Mouse (Mus musculus): Measurements from ENCODE around the gene Fam228b.
"Not testable (repeated sequence)": the region's sequence is repeated elsewhere in the genome, so short reads cannot be mapped to it uniquely, and the experiment has no call there.

The Fam228b gene

DNA sequence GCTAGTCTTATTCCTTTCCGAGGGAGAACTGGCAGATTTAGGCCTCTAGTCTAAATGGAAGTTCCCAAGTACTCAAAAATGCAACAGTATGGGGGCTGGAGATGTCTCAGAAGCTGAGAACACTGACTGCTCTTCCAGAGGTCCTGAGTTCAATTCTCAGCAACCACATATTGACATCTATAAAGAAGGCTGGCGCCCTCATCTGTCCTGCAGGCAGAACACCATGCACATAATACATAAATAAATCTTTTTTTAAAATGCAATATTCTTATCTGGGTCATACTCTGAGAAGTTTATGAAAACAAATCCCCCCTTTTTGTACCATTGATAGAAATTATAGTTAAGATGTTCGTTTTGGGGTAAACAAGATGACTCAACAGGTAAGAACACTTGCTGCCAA, 26.9 kb downstream of the Fam228b start:
- no peak for ATAC-seq (ENCODE audit: low TSS enrichment)

DNA sequence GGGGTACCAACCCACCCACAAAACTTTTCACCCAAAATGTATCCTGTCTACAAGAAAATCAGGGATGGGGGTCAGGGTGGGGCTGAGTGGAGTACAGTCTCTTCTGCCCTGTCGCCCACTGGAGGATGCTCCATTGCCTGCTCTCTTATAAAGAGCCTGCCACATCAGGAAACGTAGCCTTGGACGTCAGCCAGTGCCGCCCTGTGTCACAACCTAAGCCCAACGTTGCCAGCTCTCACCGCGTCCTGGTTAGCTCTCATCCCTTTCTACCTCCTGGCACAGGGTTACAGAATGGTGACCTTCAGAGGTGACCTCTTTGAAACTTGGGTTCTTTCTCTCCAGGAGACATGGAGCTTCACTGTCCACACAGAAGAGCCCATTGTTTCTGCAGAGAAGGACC, 28.2 kb downstream of the Fam228b start:
- no peak for ATAC-seq (ENCODE audit: low TSS enrichment)

DNA sequence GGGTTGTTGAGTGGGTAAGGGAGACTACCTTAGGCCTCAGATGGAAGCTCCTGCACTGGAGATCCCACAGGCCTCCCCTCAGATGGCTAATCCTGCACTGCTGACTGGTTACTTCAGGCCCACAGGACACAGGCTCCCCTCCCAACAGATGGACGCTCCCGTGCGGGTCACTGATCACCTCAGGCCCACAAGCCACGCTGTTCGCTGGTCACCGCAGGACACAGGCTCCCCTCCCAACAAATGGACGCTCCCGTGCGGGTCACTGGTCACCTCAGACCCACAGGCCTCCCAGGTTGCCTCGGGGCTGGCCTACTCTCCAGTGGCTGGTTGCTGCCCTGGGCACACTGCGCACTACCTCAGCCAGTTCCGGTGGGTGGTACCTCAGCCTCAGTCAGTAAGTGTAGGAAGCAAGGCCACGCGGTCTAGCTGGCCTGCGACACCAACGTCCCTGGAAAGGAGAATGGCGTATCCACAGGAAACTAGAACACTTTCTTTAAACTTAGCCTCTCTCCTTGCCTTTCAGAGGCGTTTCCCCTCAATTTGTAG, 31.0 kb downstream of the Fam228b start, which contains the start of gene Fam228a:
Fam228a (minus strand) TSS at position 400 of the 546 bp plus-strand sequence.
- no peak for ATAC-seq (ENCODE audit: low TSS enrichment)

DNA sequence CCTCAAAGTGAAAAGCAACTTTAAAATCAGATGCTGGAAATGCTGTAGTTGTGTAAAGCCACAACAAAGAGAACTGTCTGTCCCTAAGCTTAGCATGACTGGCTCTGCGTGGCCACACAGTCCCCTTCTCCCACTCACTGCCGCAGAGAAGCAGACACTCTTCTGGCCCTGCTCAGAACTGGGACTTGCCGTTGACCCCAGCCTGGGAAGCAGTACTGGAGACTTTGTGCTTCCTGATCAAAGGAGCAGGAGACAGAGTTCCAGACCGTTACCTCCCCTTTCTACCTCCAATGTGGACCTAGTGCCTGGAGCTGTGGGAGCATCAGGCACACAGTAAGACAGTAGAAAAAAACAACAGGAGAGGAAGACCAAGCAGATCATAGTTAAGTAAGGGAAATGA, 36.7 kb downstream of the Fam228b start:
- no peak for ATAC-seq (ENCODE audit: low TSS enrichment)

DNA sequence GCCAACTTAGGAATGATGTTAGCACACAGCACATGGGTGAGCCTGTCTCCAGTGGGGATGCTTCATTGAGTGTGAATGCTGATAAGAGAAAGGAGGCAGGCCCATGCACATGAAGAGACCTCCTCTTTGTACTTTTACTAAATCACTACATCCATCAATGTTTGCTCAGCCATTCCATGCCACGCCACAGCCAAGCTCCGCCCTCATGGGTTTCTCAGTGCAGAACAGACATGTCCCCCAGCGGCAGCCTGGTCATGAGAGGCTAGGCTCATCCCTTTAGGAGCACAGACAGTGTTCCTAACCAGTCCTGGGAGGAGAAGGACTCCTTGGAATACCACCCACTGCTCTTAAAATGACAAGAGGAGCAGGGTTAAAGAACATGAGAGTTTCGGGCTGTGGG, 37.4 kb downstream of the Fam228b start:
- no peak for ATAC-seq (ENCODE audit: low TSS enrichment)

DNA sequence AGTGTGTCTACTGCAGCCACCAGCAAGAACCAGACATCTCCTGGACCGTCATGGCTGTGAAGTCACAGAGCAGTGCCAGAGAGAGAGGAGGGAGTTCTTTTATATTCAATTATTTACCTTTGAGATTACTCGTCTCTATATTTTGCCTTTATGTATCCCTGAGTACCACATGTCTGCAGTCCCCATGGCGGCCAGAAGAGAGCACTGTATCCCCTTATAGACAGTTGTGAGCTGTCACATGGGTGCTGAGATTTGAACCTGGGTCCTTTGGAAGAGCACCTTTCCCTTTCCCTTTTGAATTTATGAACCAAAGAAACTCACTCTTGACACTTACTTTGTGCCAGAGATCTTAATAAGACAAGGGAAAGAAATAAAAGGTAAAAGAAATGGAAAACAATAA, 39.9 kb downstream of the Fam228b start:
- no peak for ATAC-seq (ENCODE audit: low TSS enrichment)

DNA sequence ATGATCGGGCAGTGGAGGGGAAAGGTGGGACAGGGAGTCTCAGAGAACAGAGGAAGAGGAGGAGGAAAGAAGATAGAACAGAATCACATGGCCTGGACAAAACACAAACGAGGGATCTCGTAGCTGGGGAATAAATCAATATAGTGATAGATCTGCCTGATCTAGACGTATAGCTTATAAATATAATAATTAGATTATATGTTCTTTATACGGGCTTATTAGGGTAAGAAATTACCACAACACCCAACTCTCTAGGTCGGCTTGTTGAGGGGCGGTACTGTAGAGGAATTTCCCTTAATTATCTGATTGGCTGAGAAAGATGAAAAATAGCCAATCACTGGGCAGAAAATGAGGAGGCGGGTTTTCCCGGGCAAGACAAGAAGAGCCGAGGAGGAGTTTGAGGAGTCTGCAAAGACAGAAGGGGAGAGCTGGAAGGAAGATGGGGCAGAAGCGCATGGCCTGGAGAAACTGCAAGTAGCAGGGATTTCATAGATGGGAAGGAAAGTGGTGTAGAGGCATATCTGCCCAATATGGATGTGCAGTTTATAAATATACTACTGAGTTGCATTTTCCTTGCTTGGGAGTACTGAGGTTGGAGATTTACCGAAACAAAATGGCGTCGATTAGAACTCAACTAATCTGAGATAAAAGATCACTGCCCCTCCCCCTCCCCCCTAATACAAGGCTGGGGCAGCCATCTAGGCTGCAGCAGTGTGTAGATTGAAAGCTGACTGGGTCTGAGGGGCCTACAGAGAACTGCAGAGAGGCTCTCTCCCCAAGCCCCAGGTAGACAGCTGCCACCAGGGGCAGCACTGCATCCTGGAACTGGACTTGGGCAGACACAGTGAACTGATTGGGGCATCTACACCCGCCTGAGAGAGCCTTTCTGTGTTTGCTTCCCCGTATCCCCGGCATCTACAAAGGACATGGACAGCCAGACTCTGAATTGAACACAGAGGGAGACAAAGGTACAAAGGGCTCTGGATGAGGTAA, 49.0 kb downstream of the Fam228b start:
- no peak for ATAC-seq (ENCODE audit: low TSS enrichment)

DNA sequence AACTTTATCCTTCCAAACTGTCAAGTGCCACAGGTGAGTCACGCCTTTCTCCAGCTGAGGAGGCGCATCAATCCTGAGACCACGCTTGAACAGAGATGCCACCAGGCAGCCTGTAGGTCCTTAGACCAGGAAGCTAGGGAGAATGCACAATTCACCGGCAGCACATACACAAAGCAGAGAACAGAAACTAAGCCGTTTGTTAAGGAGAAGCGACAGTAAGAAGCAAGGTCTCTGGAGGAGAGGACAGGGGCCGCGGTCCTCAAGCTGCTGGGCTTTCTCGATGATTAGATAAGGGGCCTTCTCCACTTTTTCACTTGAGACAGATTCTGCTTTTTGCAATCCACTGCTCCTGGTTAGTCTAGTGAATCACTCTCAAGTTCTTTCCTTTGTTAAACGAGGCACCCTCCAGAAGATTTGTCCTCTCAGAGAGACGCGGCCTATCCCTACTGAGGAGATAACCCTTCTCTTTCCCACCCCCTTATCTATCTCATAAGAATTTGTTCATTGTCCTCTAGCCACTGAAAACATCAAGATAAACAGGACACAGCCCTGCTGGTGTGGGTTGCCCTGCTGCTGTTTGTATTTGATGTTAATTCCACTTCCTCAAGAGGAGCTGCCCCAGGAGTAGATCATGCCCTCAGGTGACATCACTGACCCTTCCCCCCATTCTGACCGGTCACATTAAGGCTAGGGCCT, 49.9 kb downstream of the Fam228b start:
- ATAC-seq (ENCODE audit: low TSS enrichment) = no peak

DNA sequence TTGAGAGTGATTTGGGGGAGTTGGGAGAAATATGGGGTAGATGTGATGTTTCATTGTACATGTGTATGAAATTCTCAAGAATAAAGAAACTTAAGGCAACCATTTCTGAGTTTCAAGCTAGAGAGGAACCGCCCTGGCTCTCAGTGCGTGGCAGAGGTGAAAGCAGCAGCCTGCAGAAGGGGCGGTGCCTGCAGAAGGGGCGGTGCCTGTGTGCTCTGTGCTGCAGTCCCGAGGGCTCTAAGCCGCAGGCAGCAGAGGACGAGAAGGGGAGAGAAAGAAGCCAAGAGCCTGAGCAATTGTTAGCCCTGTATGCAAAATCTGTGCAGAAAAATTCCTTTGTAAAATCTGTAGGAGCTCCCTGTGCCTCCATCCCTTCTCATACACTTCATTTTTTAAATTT, 51.6 kb downstream of the Fam228b start:
- 0 out of 2 replicates have a peak, but pooled peaks have one; percentile 47 for ATAC-seq (ENCODE audit: low TSS enrichment)

DNA sequence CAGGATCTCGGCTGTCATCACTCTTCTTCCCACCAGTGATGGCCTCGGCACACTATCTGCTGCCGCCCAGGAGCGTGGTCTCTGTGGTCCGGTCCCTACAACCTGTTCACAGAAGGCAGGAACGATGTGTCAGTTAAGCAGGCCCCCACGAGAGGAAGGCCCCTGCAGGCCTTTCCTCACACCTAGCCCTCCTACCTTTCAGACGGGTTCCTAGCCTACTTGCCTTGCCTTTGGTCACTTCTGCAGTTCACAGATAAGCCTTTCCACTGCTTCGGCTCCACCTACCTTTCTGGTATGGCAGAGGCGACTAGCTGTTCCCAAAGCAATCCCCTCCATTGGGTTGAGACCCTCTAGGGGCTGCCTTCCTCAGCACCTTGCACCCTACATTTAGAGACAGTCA, 53.5 kb downstream of the Fam228b start:
- ATAC-seq (ENCODE audit: low TSS enrichment) = no peak

DNA sequence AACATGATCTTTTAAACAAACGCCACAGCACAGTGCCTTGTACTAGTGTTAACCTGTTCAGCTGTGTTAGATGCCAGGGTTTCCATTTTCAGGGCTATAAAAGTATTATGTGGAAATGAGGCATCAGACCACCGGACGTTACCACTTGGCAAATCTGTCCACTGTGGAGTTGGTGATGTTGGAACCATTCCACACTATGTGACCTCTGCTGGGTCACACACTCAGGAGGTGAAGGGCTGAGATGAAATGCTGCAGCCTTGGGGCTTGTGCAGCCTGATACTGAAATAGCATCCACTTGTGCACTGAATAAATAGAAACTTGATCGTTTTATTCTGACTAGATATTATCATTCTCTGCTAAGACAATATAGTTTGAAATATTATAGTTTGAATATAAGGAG, 55.7 kb downstream of the Fam228b start:
- no peak for ATAC-seq (ENCODE audit: low TSS enrichment)

DNA sequence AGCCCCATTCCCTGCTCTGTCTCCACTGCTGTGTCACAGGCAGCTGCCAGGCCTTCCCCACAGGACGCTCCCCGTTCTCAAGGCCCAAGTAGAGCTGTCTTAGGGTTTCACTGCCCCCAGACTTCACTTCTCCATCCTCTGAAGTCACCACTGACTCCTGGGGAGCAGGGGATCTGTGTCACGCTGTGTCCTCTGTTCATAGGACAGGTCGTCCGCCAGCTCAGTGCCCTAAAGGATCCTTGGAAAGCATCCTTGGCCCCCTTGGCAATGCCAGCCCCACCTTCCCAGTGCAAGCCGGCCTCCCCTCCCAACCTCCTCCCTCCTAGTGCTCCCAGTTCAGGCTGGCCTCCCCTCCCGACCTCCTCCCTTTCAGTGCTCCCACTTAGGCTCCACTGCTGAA, 59.1 kb downstream of the Fam228b start:
- no peak for ATAC-seq (ENCODE audit: low TSS enrichment)

DNA sequence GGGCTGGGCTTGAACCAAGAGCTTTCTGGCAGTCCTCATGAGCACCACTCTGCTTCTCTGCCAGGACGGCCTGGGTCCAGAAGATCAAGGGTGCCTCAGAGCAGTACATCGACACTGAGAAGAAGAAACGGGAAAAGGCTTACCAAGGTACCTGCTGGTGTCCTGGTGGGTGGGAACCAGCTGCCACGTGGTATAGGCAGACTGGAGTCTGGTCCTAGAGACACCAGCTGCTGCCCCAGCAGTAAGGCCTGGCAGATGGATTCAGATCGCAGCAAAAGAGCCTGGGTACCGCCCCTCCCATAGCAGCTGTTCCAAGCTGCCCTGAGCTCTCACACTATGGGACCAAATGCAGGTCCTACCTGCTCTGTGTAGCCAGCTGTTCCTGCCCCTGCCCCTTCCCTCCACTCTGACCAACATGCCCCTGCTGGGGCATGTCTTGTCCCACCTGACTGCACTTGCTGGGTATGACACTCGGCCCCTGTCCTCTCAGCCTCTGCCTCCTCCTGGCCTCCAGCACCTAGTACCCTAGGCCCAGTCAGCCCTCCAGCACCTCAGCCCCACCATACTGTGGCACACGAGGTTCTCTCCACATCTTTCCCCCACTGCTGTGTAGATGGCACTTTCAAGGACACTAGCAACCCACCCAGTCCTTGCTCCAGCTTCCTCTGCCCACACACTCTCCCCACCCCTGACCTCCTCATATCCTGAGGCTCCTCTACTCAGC, 60.0 kb downstream of the Fam228b start:
- ATAC-seq (ENCODE audit: low TSS enrichment) = peak; percentile 41; the same call in 1 of the 2 replicates

DNA sequence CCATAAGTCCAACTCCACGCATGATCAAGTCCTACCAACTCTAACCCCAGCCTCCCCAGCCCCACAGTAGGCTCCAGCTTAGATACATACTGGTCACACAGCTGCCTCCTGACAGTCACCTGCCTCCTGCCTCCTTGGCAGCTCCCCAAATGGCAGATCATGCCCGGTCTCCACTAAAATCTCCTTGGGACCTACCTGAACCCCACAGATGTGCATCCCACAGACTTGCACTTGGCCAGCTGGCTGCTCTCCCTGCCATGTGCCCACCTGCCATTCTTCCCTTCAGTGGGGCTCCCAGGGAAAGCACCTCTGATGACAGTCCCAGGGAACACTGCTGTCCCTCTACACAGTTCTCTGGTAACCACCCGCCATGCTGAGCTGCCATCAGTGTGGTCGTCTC, 60.8 kb downstream of the Fam228b start:
- ATAC-seq (ENCODE audit: low TSS enrichment) = no peak

DNA sequence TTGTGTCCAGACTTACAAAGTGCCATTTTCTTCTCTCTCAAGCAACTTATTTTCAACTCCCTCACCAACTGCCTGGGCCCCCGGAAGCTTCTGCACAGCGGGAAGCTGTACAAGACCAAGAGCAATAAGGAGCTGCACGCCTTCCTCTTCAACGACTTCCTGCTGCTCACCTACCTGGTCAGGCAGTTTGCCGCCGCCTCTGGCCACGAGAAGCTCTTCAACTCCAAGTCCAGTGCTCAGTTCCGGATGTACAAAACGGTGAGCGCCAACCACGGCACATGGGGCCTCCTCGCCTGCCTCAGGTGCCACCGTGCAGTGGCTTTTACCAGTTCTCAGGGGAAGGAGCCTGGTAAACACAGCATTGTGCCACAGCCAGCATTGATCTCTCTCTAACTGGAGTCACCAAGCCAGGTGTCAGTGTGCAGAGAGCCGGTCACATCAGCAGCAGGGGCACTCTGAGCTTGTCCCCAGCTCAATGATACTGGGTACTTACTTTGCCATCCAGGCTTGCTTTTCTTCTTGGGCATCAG, 61.5 kb downstream of the Fam228b start:
- ATAC-seq (ENCODE audit: low TSS enrichment) = no peak

DNA sequence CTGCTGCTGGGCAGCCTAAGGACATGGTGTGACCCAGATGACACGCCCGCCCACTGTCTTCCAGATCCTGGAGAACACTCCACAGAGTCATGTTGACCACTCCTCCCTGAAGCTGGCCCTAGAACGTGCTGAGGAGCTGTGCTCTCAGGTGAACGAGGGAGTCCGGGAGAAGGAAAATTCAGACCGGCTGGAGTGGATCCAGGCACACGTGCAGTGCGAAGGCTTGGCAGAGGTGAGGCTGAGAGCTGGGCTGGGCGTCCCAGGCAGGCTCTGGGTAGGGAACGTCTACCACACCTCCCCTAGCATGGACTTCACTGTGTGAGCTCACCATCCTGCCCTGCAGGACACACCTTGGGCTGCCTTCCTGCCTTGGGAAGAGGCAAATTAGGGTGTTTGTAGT, 62.2 kb downstream of the Fam228b start:
- ATAC-seq (ENCODE audit: low TSS enrichment) = no peak

DNA sequence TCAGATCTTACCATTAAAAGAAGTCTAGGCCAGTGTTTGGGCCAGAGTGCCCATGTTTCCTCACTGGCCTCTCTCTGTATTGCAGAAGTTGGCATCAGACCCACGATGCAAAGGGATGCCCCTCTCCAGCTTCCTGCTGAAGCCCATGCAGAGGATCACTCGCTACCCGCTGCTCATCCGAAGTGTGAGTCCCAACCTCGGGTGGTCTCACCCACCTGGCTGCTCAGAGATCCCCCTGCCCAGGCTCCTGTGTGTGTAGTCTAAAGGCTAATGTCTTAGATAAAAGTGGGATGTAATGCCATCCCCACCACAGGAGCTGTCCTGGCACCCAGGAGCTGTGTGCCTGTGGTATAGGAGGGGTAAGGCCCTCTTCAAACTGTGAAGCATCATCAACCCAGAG, 62.9 kb downstream of the Fam228b start:
- no peak for ATAC-seq (ENCODE audit: low TSS enrichment)

DNA sequence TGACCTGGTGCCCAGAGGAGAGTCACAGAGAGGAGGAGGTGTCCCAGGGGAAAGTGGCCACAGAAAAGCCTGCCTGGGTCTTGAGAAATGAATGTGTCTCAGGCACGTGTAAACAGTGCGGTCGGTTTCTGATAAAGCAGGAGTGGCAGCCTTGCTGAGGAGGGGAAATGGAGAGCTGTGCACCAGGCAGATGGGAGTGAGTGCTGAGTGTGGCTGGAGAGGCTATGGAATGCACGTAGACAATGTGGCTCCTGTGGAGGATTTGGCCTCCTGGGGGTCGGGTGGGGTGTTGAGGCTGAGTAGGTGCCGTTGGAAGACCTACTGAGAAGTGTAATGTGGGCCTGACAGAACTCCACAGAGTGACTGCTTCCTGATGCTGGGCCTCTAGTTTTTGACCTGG, 63.4 kb downstream of the Fam228b start:
- ATAC-seq (ENCODE audit: low TSS enrichment) = not testable (repeated sequence)

DNA sequence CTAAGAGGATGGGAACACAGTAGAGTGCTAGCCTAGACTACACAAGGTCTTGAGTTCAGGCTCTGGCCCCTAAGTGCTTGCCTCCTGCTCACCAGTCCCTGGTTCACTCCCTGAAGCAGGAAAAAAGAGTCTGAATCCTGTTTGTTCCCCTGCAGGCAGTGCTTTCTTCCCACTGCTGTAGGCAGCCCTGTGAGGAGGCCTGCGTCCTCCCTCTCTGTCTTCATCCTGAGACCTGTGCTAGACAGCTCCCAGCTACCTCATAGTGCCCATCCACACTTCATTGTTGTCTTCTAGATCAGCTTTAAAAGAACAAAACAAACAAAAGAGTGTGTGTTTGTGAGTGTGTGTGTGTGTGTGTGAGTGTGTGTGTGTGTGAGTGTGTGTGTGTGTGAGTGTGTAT, 74.5 kb downstream of the Fam228b start:
- no peak for ATAC-seq (ENCODE audit: low TSS enrichment)

DNA sequence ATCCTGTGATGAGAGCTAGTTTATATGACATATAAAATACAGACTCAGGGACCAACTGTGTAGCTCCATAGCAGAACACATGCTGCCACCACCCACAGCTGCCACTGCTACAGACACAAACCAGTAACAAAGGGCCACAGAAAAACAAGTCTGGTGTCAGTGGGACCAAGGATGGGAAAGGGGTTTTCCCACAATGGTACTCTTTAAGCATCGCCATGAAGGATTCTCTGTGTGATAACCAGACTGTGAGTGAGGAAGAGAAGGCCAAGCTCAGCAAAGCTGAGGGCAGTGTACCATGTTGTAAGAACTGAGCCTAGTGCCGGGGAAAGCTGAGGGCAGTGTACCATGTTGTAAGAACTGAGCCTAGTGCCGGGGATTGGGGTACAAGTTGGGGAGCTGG, 77.9 kb downstream of the Fam228b start:
- peak; percentile 59; the same call in 1 of the 2 replicates for ATAC-seq (ENCODE audit: low TSS enrichment)

All from frontal cortex, adult (tissue).